Mouse (Mus musculus): Measurements from ENCODE around the gene Lrrfip1. TPM values are rescaled to one million over a fixed set of nuclear protein-coding genes. Genes with fewer than 3 reads are reported as not detected.

The Lrrfip1 gene
- polyA plus RNA-seq, 1 experiment from 2014 or later: 126 TPM

DNA sequence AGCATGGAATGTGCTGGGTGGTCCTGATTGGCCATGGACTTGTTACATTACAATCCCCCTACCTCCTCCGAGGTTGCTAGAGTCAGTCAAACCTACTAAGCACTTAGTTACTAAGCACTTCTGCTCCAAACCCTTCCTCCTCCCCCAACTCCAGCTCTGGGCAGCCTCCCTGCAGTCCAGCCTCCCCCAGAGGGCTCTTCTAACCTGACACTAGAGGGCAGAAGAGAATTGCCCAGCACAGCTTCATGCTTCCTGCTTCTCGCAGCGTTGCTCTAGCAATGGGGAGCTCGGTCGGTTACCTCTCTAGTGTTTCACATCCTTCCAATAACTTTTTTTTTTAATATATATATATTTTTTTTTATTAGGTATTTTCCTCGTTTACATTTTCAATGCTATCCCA lies 39.5 kb downstream of the Lrrfip1 start:
- peak; percentile 71 for TF ChIP-seq CTCF (IDR thresholded peaks at IDR 0.05)
- no peak for ATAC-seq
- no peaks in the 10 kb centered on the region for H3K27me3 ChIP-seq
- in situ Hi-C loops (cut with MboI; ENCODE audit: low pct_unique_long_range_greater_than_20kb): no loop called here
- no peak for DNase-seq (ENCODE audit: low read depth, low spot score)
- ChIA-PET POLR2A (no interaction called here), CTCF (interaction anchor here (0.9 to 2.8 kb wide), 5 partner anchors 13 to 63 kb away, joined by 3 to 12 read pairs (median 6); no protein-coding TSS in a partner anchor)

DNA sequence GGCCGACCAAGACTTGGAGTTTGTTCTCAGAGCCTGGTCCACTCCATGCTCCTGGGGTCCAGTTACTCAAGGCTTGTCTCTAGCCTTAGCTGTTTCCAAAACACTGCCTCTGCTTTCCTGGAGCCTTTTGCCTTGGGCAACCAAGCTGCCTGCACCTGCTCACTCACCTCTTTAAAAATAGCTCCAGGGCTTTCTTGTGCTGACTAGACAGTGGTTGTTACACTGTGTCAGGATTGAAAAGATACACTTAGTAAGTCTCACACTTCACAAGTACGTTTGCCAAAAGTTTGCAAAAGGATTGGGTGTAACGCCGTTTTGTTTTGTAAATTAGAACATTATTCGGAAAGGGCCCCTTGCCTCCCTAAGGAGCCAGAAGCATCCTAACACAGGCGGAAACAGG lies 40.0 kb downstream of the Lrrfip1 start:
- H3K27me3 ChIP-seq: no peaks in the 10 kb centered on the region
- ATAC-seq (no peak), DNase-seq (ENCODE audit: low read depth, low spot score) (no peak)
- POLR2A ChIA-PET: no interaction called here
- no peak for TF ChIP-seq CTCF (IDR thresholded peaks at IDR 0.05)
- CTCF ChIA-PET: interaction anchor here (0.7 to 2.8 kb wide), 5 partner anchors 13 to 64 kb away, joined by 3 to 12 read pairs (median 6); no protein-coding TSS in a partner anchor
- in situ Hi-C loops (cut with MboI; ENCODE audit: low pct_unique_long_range_greater_than_20kb): no loop called here

DNA sequence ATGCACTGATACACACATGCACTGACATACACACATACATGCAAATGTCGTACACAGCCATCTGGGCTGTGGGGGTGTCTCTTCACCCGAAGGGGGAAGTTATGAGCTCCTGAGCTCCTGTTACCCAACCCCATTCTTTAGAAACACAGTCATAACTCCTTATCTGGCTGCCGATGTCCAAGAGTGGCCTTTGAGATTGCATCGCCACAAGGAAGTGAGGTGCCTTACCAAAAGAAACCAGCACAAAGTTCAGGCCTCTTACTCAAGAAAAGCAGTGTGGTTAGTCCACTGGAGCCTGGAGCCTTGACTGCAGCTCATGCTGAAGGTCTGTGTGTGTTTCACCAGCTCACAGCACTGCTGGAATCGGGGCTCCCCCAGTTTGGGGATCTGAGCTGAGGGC lies 43.1 kb downstream of the Lrrfip1 start:
- CTCF ChIA-PET: interaction anchor here (1.4 to 2.3 kb wide), 2 partner anchors 14 to 19 kb away, joined by 3 to 7 read pairs; no protein-coding TSS in a partner anchor
- no peak for DNase-seq (ENCODE audit: low read depth, low spot score)
- peak; percentile 44 for ATAC-seq
- POLR2A ChIA-PET: no interaction called here
- in situ Hi-C loops (cut with MboI; ENCODE audit: low pct_unique_long_range_greater_than_20kb): no loop called here
- no peaks in the 10 kb centered on the region for H3K27me3 ChIP-seq
- no peak for TF ChIP-seq CTCF (IDR thresholded peaks at IDR 0.05)

DNA sequence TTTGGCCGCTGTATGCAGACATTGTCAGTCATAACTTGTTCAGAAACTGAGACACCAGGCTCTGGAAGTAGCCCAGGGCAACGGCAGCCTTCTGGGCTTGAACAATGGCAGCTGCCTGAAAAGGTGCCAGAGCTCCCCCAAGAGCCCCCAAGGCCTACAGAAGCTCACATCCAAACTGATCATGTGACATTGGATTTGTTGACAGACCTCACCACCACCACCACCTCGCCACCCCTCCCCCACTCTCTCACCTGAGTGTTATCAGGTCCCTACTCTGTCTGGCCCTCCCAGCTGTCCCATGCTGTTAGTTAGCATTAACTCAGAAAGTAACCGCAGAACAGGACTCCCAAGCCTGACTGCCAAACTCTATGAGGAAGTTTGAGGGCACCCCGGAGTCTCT lies 44.7 kb downstream of the Lrrfip1 start:
- no peak for ATAC-seq
- no peak for TF ChIP-seq CTCF (IDR thresholded peaks at IDR 0.05)
- POLR2A ChIA-PET: interaction anchor here (1.5 kb wide), 1 partner anchor 11 kb away, joined by 3 read pairs; no protein-coding TSS in a partner anchor
- in situ Hi-C loops (cut with MboI; ENCODE audit: low pct_unique_long_range_greater_than_20kb): no loop called here
- H3K27me3 ChIP-seq: no peaks in the 10 kb centered on the region
- CTCF ChIA-PET: interaction anchor here (1.3 to 2.3 kb wide), 2 partner anchors 15 to 69 kb away, joined by 3 to 7 read pairs; no protein-coding TSS in a partner anchor
- DNase-seq (ENCODE audit: low read depth, low spot score): no peak

DNA sequence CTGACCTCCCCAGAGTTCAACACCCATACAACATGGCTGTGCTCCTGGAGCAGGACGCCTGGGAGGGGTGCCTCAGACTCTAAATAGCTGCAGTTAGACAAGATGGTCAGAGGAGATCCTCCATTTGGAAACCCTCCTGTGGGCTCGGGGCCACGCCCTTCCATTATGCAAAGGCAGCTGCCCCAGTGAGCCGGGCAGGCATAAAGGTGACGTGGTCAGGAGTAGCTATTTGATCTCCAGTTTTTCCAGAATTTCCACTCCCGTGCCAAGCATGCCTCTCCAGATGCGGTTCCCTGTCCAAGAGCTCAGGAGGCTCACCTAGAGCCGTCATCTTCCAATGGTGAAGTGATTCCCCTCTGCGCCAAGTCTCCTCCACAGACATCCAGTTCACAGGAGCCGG lies 45.6 kb downstream of the Lrrfip1 start:
- POLR2A ChIA-PET: no interaction called here
- H3K27me3 ChIP-seq: no peaks in the 10 kb centered on the region
- CTCF ChIA-PET: interaction anchor here (1.0 kb wide), 1 partner anchor 19 kb away, joined by 3 read pairs; no protein-coding TSS in a partner anchor
- no peak for TF ChIP-seq CTCF (IDR thresholded peaks at IDR 0.05)
- in situ Hi-C loops (cut with MboI; ENCODE audit: low pct_unique_long_range_greater_than_20kb): no loop called here
- no peak for DNase-seq (ENCODE audit: low read depth, low spot score)
- ATAC-seq: no peak

DNA sequence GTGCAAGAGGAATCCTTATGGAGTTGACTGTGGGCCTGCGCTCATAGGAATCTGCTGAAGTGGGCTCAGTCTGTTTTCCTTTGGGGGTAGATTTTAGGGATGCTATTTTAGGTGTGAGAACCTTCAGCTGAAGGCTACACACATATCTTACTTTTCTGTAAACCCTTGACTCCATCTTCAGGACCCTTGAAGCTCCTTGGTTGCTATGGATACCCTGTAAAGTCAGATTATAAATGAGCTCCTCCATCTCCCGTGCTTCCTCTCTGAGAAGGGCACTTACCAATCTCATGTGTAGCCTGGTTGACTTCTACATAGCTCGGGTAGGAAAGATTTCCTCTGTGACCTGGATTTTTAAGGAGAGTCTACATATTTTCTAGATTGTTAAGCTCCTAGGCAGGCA lies 46.1 kb downstream of the Lrrfip1 start:
- no peaks in the 10 kb centered on the region for H3K27me3 ChIP-seq
- ATAC-seq: no peak
- no peak for TF ChIP-seq CTCF (IDR thresholded peaks at IDR 0.05)
- in situ Hi-C loops (cut with MboI; ENCODE audit: low pct_unique_long_range_greater_than_20kb): no loop called here
- no peak for DNase-seq (ENCODE audit: low read depth, low spot score)
- CTCF ChIA-PET: interaction anchor here (1.0 kb wide), 1 partner anchor 19 kb away, joined by 3 read pairs; no protein-coding TSS in a partner anchor
- POLR2A ChIA-PET: no interaction called here

DNA sequence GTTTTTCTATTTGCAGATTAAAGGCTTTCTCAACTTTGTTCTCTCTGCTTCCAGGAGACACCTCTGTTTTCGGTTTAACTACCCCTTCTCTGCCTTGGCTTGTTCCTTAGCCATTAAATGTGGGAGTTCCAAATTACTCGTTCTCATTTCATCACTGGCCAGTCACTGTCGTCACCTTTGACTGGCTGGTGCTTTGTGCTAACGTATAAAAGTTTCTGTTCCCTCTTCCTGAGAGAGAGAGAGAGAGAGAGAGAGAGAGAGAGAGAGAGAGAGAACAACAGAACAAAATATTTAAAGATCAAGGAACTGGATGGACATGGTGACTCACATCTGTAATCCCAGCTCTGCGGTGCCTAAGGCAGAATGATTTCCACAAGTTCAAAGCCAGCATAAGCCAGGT lies 47.7 kb downstream of the Lrrfip1 start:
- no peak for DNase-seq (ENCODE audit: low read depth, low spot score)
- in situ Hi-C loops (cut with MboI; ENCODE audit: low pct_unique_long_range_greater_than_20kb): no loop called here
- no peaks in the 10 kb centered on the region for H3K27me3 ChIP-seq
- ATAC-seq: no peak
- CTCF ChIA-PET: no interaction called here
- TF ChIP-seq CTCF (IDR thresholded peaks at IDR 0.05): no peak
- POLR2A ChIA-PET: no interaction called here

DNA sequence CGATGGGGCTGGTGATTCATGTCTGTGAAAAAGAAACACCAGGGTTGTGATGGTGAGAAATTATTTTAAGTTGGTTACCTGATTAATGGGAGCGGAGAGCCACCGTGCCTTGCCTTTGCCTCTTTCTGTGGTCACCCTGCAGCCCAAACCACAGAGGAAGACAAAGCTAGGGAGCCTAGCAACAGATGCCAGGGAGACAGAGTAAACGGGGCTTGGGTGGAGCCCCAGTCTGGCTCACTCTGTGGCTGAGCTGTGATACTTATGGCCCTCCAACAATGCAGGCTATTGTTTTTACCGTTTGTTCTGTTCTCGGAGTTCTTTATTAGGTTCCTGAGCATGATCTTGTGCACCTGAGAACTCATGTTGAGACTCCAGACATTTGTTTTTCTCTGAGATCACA lies 50.8 kb downstream of the Lrrfip1 start:
- no peaks in the 10 kb centered on the region for H3K27me3 ChIP-seq
- ATAC-seq (no peak), DNase-seq (ENCODE audit: low read depth, low spot score) (no peak)
- in situ Hi-C loops (cut with MboI; ENCODE audit: low pct_unique_long_range_greater_than_20kb): no loop called here
- POLR2A ChIA-PET: no interaction called here
- CTCF ChIA-PET: no interaction called here
- TF ChIP-seq CTCF (IDR thresholded peaks at IDR 0.05): no peak

DNA sequence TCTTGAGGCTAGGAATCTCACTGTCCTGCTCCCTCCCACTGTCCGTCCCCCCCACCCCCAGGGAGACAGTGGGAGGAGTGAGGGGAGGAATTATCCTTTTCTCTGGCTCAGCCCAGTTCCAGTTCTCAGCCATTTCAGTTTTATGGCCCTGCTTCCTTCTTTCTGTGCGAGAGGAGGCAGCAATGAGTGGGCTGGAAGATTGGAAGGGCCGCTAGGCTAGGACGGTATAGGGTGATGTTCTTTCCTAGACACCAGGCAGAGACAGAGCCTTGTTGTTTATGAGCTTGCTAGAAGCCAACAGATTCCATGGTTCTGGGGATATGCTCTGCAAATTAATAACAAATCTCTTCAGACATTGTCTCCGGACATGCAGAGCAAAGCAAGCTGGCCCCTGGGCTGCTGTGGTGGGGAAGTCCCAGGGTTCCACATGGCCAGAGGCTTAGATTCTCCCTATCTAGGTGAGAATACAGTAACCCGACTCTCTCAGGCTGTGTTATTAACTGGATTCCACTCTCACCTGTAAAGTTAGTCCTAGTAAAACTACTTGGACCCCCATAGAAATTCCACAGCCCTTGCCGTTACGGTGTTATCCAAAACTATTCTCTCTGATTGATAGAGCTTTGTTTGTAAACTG lies 53.0 kb downstream of the Lrrfip1 start:
- ChIA-PET CTCF (interaction anchor here (1.9 kb wide), 1 partner anchor 13 kb away, joined by 6 read pairs; no protein-coding TSS in a partner anchor), POLR2A (no interaction called here)
- DNase-seq (ENCODE audit: low read depth, low spot score) (no peak), ATAC-seq (no peak)
- no peak for TF ChIP-seq CTCF (IDR thresholded peaks at IDR 0.05)
- in situ Hi-C loops (cut with MboI; ENCODE audit: low pct_unique_long_range_greater_than_20kb): no loop called here
- H3K27me3 ChIP-seq: no peaks in the 10 kb centered on the region

DNA sequence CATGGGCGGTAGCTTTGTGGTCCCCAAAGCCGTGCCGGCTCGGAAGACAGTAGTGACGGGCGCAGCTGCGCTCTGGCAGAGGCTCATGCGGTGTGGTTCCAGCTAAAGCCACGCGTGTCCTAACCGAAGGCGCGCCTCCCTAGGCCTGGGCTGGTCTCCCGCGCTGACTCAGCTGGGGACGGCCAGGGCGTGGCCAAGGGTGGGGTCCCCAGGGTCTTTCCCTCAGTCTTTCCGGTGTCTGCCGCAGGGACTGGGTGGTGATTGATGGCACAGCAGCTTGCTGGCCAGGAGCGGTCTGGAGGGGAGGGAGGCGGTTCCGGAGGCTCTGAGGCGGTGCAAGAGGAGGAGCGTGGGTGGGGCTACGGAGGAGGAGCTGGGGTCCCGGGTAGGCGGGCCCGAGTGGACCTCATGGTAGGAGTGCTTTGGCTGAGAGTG lies 54.2 kb downstream of the Lrrfip1 start:
- H3K27me3 ChIP-seq: no peaks in the 10 kb centered on the region
- no peak for TF ChIP-seq CTCF (IDR thresholded peaks at IDR 0.05)
- DNase-seq (ENCODE audit: low read depth, low spot score): peak; percentile 88
- in situ Hi-C loops (cut with MboI; ENCODE audit: low pct_unique_long_range_greater_than_20kb): no loop called here
- ChIA-PET CTCF (interaction anchor here (1.5 to 1.9 kb wide), 3 partner anchors 9 to 79 kb away, joined by 3 to 7 read pairs (median 6); no protein-coding TSS in a partner anchor), POLR2A (interaction anchor here (1.1 kb wide), 1 partner anchor 9 kb away, joined by 4 read pairs; no protein-coding TSS in a partner anchor)
- ATAC-seq: peak; percentile 87

Data from Patski (cell line).